In the genomic region with DNA sequence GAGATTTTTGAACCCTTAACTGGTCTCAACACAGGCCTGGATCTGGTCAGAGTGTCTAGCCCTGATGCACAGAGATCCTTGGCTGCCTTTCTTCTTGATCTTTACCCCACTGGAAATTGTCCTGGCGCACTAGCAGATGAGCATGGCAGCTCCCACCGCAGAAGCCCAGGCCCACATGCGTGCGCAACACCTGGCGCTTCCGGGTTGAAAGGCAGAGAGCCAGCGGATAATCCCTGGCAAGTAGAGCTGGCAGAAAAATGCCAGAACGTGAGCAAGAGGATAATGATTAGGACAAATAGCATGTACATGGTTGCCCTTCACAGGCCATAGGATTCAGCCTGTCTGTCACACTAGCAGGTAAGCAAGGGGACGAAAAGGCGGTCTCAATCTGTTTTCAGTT, we compare ENCODE assay signal across 31 mouse cellular contexts.
DNase-seq lines count a peak whose midpoint lies in the region; ATAC-seq and TF ChIP-seq lines count a peak whose summit lies in the region.
"Had no signal": no experiment of that assay in that cellular context is flagged by ENCODE, and none has a peak within 500 bp of the region (broad histone marks: within the 10 kb centered on the region; RNA-seq: fewer than 3 reads in every experiment).

No protein-coding gene starts in this region.

- H3K27me3 ChIP-seq in hindbrain, embryonic 16.5 days (replicated peaks; ENCODE audit: control insufficient read depth, insufficient read depth, low read length): no peaks in the 10 kb centered on the region
- no peaks in the 10 kb centered on the region for H3K27me3 ChIP-seq in hindbrain, embryonic 13.5 days
- no peaks in the 10 kb centered on the region for H3K27me3 ChIP-seq in midbrain, postnatal 0 days (ENCODE audit: insufficient read depth, low read length)
- H3K27me3 ChIP-seq in midbrain, embryonic 15.5 days (replicated peaks): no peaks in the 10 kb centered on the region
- H3K27me3 ChIP-seq: embryonic facial prominence, embryonic 15.5 days; forebrain, embryonic 12.5 days; heart, embryonic 15.5 days; kidney, embryonic 15.5 days; limb, embryonic 12.5 days; liver, embryonic 15.5 days; neural tube, embryonic 12.5 days had no signal

- peak; percentile 24 for DNase-seq in gastrocnemius, adult 2 months
- DNase-seq in gastrocnemius, postnatal 4 days (ENCODE audit: low spot score in 2 of 2): no peak
- DNase-seq in midbrain, postnatal 0 days (ENCODE audit: low spot score): peak; percentile 7
- DNase-seq: adrenal gland, postnatal 14 days; cerebellum, adult 11-12 months; forebrain, postnatal 0 days; kidney, adult 18-20 months; kidney, postnatal 25 days; lung, embryonic 14.5 days; lung, postnatal 14 days; right cerebral cortex, adult 18-20 months; spleen, adult 18-20 months; thymus, postnatal 4 days had no signal

- H3K4me3 ChIP-seq in gastrocnemius, adult 2 months: no peak overlapping the region
- H3K4me3 ChIP-seq in hindbrain, embryonic 16.5 days (ENCODE audit: low read length): no peak overlapping the region
- no peak overlapping the region for H3K4me3 ChIP-seq in hindbrain, embryonic 13.5 days
- H3K4me3 ChIP-seq in midbrain, postnatal 0 days (ENCODE audit: low read depth, low read length): no peak overlapping the region
- H3K4me3 ChIP-seq in midbrain, embryonic 15.5 days: no peak overlapping the region
- H3K4me3 ChIP-seq: embryonic facial prominence, embryonic 10.5 days; embryonic facial prominence, embryonic 15.5 days; forebrain, embryonic 12.5 days; heart, embryonic 10.5 days; heart, embryonic 15.5 days; kidney, embryonic 15.5 days; limb, embryonic 12.5 days; liver, embryonic 15.5 days; midbrain, embryonic 10.5 days; myocyte; neural tube, embryonic 12.5 days had no signal

- WGBS in hindbrain, embryonic 16.5 days: 87% methylated on average over 10 of the region's 10 CpGs
- WGBS in hindbrain, embryonic 13.5 days: 95% methylated on average over 10 of the region's 10 CpGs
- 95% methylated on average over 10 of the region's 10 CpGs for WGBS in midbrain, postnatal 0 days
- 95% methylated on average over 10 of the region's 10 CpGs for WGBS in midbrain, embryonic 15.5 days

- H3K27ac ChIP-seq in gastrocnemius, adult 2 months: peak overlapping the region; percentile 28; the same call in 1 of the 2 replicates
- H3K27ac ChIP-seq in hindbrain, embryonic 16.5 days (ENCODE audit: low read depth, low read length): no peak overlapping the region
- H3K27ac ChIP-seq in hindbrain, embryonic 13.5 days: no peak overlapping the region
- H3K27ac ChIP-seq in midbrain, postnatal 0 days (ENCODE audit: low read depth, low read length): no peak overlapping the region
- H3K27ac ChIP-seq in midbrain, embryonic 15.5 days: no peak overlapping the region
- H3K27ac ChIP-seq: embryonic facial prominence, embryonic 10.5 days; embryonic facial prominence, embryonic 15.5 days; forebrain, embryonic 12.5 days; heart, embryonic 10.5 days; heart, embryonic 15.5 days; kidney, embryonic 15.5 days; limb, embryonic 12.5 days; liver, embryonic 15.5 days; midbrain, embryonic 10.5 days; neural tube, embryonic 12.5 days had no signal

- no peak for TF ChIP-seq CTCF in gastrocnemius, adult 2 months (IDR thresholded peaks at IDR 0.05)
- TF ChIP-seq CTCF in midbrain, postnatal 0 days (IDR thresholded peaks at IDR 0.05): no peak

- no peak overlapping the region for H3K4me2 ChIP-seq in hindbrain, embryonic 16.5 days (ENCODE audit: low read length)
- no peak overlapping the region for H3K4me2 ChIP-seq in hindbrain, embryonic 13.5 days
- no peak overlapping the region for H3K4me2 ChIP-seq in midbrain, postnatal 0 days (ENCODE audit: low read depth, low read length, poor library complexity, severe bottlenecking)
- H3K4me2 ChIP-seq in midbrain, embryonic 15.5 days: no peak overlapping the region
- H3K4me2 ChIP-seq: embryonic facial prominence, embryonic 15.5 days; forebrain, embryonic 12.5 days; heart, embryonic 15.5 days; kidney, embryonic 15.5 days; limb, embryonic 12.5 days; liver, embryonic 15.5 days; lung, embryonic 14.5 days; neural tube, embryonic 12.5 days had no signal

- H3K4me1 ChIP-seq in hindbrain, embryonic 16.5 days (ENCODE audit: control insufficient read depth, insufficient read depth, low read depth, low read length): no peaks in the 10 kb centered on the region; the same call in 1 of the 2 replicates
- peaks cover 13% of the 10 kb centered on the region for H3K4me1 ChIP-seq in hindbrain, embryonic 13.5 days (replicated peaks)
- no peaks in the 10 kb centered on the region for H3K4me1 ChIP-seq in midbrain, postnatal 0 days (ENCODE audit: insufficient read depth, low read length)
- no peaks in the 10 kb centered on the region for H3K4me1 ChIP-seq in midbrain, embryonic 15.5 days
- H3K4me1 ChIP-seq: embryonic facial prominence, embryonic 10.5 days; embryonic facial prominence, embryonic 15.5 days; forebrain, embryonic 12.5 days; heart, embryonic 10.5 days; heart, embryonic 15.5 days; liver, embryonic 15.5 days; midbrain, embryonic 10.5 days; neural tube, embryonic 12.5 days had no signal

- intact Hi-C loops in gastrocnemius, adult 2 months (cut with DNase I): no loop called here

- H3K36me3 ChIP-seq in hindbrain, embryonic 16.5 days (ENCODE audit: control insufficient read depth, insufficient read depth, low read length): no peaks in the 10 kb centered on the region
- no peaks in the 10 kb centered on the region for H3K36me3 ChIP-seq in hindbrain, embryonic 13.5 days
- H3K36me3 ChIP-seq in midbrain, postnatal 0 days (ENCODE audit: insufficient read depth, low read length): no peaks in the 10 kb centered on the region
- no peaks in the 10 kb centered on the region for H3K36me3 ChIP-seq in midbrain, embryonic 15.5 days (replicated peaks)
- H3K36me3 ChIP-seq: embryonic facial prominence, embryonic 10.5 days; embryonic facial prominence, embryonic 15.5 days; forebrain, embryonic 12.5 days; heart, embryonic 10.5 days; heart, embryonic 15.5 days; kidney, embryonic 15.5 days; limb, embryonic 12.5 days; liver, embryonic 15.5 days; midbrain, embryonic 10.5 days; neural tube, embryonic 12.5 days had no signal

- peak; percentile 17; the same call in 1 of the 2 replicates for ATAC-seq in hindbrain, embryonic 16.5 days
- ATAC-seq in hindbrain, embryonic 13.5 days (ENCODE audit: low FRiP score): no peak
- ATAC-seq in midbrain, postnatal 0 days (ENCODE audit: low FRiP score): no peak
- no peak for ATAC-seq in midbrain, embryonic 15.5 days (replicated peaks)
- no peak for ATAC-seq in megakaryocyte, adult 5-6 weeks (ENCODE audit: poor library complexity, severe bottlenecking)
- ATAC-seq: CD4-positive, CD25-positive, alpha-beta regulatory T cell, adult 4 months; forebrain, postnatal 0 days; inflammation-experienced regulatory T-cells, adult 6 months; midbrain, embryonic 16.5 days had no signal

- H3K9ac ChIP-seq in hindbrain, embryonic 16.5 days (ENCODE audit: low read depth, low read length): no peak overlapping the region
- H3K9ac ChIP-seq in hindbrain, embryonic 13.5 days: no peak overlapping the region
- H3K9ac ChIP-seq in midbrain, postnatal 0 days (replicated peaks; ENCODE audit: low read length, poor library complexity, severe bottlenecking): no peak overlapping the region
- H3K9ac ChIP-seq in midbrain, embryonic 15.5 days: no peak overlapping the region
- H3K9ac ChIP-seq: embryonic facial prominence, embryonic 15.5 days; forebrain, embryonic 12.5 days; forebrain, postnatal 0 days; heart, embryonic 15.5 days; kidney, embryonic 15.5 days; limb, embryonic 12.5 days; liver, embryonic 15.5 days; lung, embryonic 14.5 days; neural tube, embryonic 12.5 days had no signal

- no peaks in the 10 kb centered on the region for H3K9me3 ChIP-seq in hindbrain, embryonic 16.5 days (ENCODE audit: control insufficient read depth, low read length)
- H3K9me3 ChIP-seq in hindbrain, embryonic 13.5 days: no peaks in the 10 kb centered on the region
- H3K9me3 ChIP-seq in midbrain, postnatal 0 days (ENCODE audit: low read length): no peaks in the 10 kb centered on the region
- no peaks in the 10 kb centered on the region for H3K9me3 ChIP-seq in midbrain, embryonic 15.5 days
- H3K9me3 ChIP-seq: embryonic facial prominence, embryonic 10.5 days; embryonic facial prominence, embryonic 15.5 days; forebrain, embryonic 12.5 days; heart, embryonic 10.5 days; heart, embryonic 15.5 days; kidney, embryonic 15.5 days; limb, embryonic 12.5 days; liver, embryonic 15.5 days; midbrain, embryonic 10.5 days; neural tube, embryonic 12.5 days had no signal

Comparison
In these comparisons a context has a peak if more than half of its experiments do, and no peak if none do; other contexts are left out.
1. DNase-seq: peak in gastrocnemius, adult 2 months (single experiment) and midbrain, postnatal 0 days (single experiment); none in gastrocnemius, postnatal 4 days (0 of 2).